Mouse (Mus musculus) heart, embryonic 11.5 days (tissue): ENCODE data around the gene Ccl4. TPM values are rescaled to one million over a fixed set of nuclear protein-coding genes. Genes with fewer than 3 reads are reported as not detected.

Source experiments
- ATAC-seq: fragments of 200-750 bp; cut with Nextera tagmentation; replicated peaks from 2 replicates; pipeline ENCODE4 v1.8.0; 2017; ENCODE audit warnings: moderate library complexity; ENCODE audit not compliant: insufficient number of reproducible peaks, low FRiP score, low TSS enrichment
- H3K27ac ChIP-seq: fragments of 300-500 bp; sonication (generic); 2 replicates; pipeline ENCODE4 v1.5.1; 2014; ENCODE audit warnings: mild to moderate bottlenecking, low read depth, low read length
- H3K27me3 ChIP-seq: fragments of 300-500 bp; sonication (generic); 2 replicates; pipeline ENCODE4 v1.6.1; 2014; ENCODE audit warnings: mild to moderate bottlenecking, low read length, mixed read lengths; ENCODE audit not compliant: control insufficient read depth, insufficient read depth
- H3K36me3 ChIP-seq: fragments of 300-500 bp; sonication (generic); 2 replicates; pipeline ENCODE4 v1.6.1; 2014; ENCODE audit warnings: mild to moderate bottlenecking, low read length, moderate library complexity, mixed read lengths; ENCODE audit not compliant: control insufficient read depth, insufficient read depth
- H3K4me1 ChIP-seq: fragments of 300-500 bp; sonication (generic); 2 replicates; pipeline ENCODE4 v1.6.1; 2014; ENCODE audit warnings: low read length; ENCODE audit not compliant: control insufficient read depth, insufficient read depth
- H3K4me2 ChIP-seq: fragments of 300-500 bp; sonication (generic); 2 replicates; pipeline ENCODE4 v1.6.1; 2014; ENCODE audit warnings: mild to moderate bottlenecking, moderate library complexity
- H3K4me3 ChIP-seq: fragments of 300-500 bp; sonication (generic); 2 replicates; pipeline ENCODE4 v1.5.1; 2014; ENCODE audit warnings: low read depth, low read length
- H3K9ac ChIP-seq: fragments of 300-500 bp; sonication (generic); 2 replicates; pipeline ENCODE4 v1.6.1; 2014; ENCODE audit warnings: mild to moderate bottlenecking, low read depth, low read length, moderate library complexity
- H3K9me3 ChIP-seq: fragments of 300-500 bp; sonication (generic); replicated peaks from 2 replicates; pipeline ENCODE4 v1.6.1; 2016; ENCODE audit warnings: low read length; ENCODE audit not compliant: control insufficient read depth
- WGBS: fragments of 180-500 bp; shearing (Covaris S2); extraction: QIAGEN DNeasy Blood & Tissue Kit; methylation state at CpG from one replicate; pipeline ENCODE4 v1.1.7; 2014; ENCODE audit not compliant: insufficient replicate concordance; 5-methylcytosine and 5-hydroxymethylcytosine counted together
- polyA plus RNA-seq: library from polyadenylated mRNA; unstranded; fragments of >200 nt; fragmentation: Nextera tagmentation; extraction: Ambion mirVana; gene quantifications from 2 replicates; pipeline ENCODE4 v1.2.1, GENCODE M21; 2014

Gene Ccl4
- polyA plus RNA-seq, 1 experiment from 2014 or later, result 0.26 TPM

DNA sequence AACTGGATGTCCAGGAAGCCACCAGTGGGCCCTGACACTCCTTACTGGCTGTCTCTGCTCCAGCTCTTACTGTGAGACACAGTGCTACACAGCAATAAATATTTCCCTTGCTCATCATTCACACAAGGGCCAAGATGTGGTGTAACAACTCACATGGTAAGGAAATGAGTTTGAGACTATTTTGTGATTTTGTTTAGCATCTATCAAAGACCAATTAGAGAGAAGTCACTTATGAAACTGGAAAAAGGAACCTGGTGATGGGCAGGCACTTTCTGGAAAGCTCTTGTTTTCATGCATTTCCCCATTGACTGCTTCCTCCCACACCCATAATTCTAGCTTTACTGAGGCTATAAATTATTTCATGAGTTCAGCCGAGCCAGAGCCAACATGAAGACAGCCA is 41.3 kb downstream of the Ccl4 start, which contains the start of gene Wfdc17:
TSS of gene Wfdc17 (plus strand) at position 287 of the 400 bp plus-strand sequence.
- WGBS, result 43% methylated on average over 1 of the region's 1 CpGs
- Histone ChIP-seq H3K27ac (no peak within 1 kb of the TSS), H3K4me1 (no peaks in the 10 kb centered on the region)

DNA sequence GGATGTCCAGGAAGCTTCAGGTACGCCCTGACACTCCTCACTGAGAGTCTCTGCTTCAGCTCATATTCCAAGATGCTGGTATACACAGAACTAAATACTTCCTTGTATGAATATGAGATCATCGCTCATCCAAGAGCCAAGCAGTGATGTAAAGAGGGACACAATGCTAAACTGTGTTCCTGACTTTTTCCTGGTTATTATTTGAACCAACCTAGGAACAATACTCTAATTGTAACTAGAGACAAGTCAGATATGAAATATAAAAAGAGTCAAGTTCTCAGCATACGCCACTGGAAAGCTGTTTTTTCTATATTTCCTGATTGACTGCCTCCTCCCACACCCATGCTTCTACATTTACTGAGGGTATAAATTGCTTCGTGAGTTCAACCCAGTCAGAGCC is 46.3 kb downstream of the Ccl4 start, which contains the start of gene Wfdc18:
TSS of gene Wfdc18 (plus strand) at position 301 of the 400 bp plus-strand sequence.
- Histone ChIP-seq H3K4me1 (no peaks in the 10 kb centered on the region), H3K9me3 (no peaks in the 10 kb centered on the region), H3K27me3 (no peaks in the 10 kb centered on the region), H3K4me3 (no peak within 1 kb of the TSS), H3K4me2 (no peak within 1 kb of the TSS), H3K9ac (no peak within 1 kb of the TSS), H3K36me3 (no peaks in the 10 kb centered on the region), H3K27ac (no peak within 1 kb of the TSS)
- 71% methylated on average over 4 of the region's 4 CpGs for WGBS
- ATAC-seq, result no peak

More for the DNA sequence above, 41.3 kb downstream of the Ccl4 start, which contains the start of gene Wfdc17:
- no peaks in the 10 kb centered on the region for H3K9me3 ChIP-seq
- H3K4me3 ChIP-seq, result no peak within 1 kb of the TSS
- H3K9ac ChIP-seq, result no peak within 1 kb of the TSS
- H3K27me3 ChIP-seq, result no peaks in the 10 kb centered on the region
- ATAC-seq, result no peak
- no peaks in the 10 kb centered on the region for H3K36me3 ChIP-seq
- H3K4me2 ChIP-seq, result no peak within 1 kb of the TSS

DNA sequence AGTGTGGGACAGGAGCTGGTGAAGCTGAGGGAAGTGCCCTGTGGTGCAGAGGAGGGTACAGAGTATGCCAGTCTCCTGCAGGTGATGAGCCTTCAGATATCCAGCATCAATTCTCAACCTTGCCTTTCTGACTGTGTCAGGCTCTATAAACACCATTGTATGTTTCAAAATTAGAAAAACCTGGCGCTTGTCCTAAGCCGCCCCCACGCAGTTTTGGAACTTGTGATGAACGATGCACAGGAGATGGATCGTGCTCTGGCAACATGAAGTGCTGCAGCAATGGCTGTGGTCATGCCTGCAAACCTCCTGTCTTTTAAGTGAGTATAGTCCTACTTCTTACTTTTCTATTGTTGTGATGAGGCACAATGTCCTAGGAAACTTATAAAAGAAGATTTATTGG is 47.3 kb downstream of the Ccl4 start:
- H3K27ac ChIP-seq, result no peak overlapping the region
- H3K36me3 ChIP-seq, result no peaks in the 10 kb centered on the region
- 85% methylated on average over 5 of the region's 5 CpGs for WGBS
- no peaks in the 10 kb centered on the region for H3K27me3 ChIP-seq
- no peak overlapping the region for H3K4me2 ChIP-seq
- no peaks in the 10 kb centered on the region for H3K9me3 ChIP-seq
- ATAC-seq, result no peak
- H3K9ac ChIP-seq, result no peak overlapping the region
- no peaks in the 10 kb centered on the region for H3K4me1 ChIP-seq
- no peak overlapping the region for H3K4me3 ChIP-seq

GRCm38 (mm10) chr11:83712671-83713070 is 50.3 kb downstream of the Ccl4 start:
- ATAC-seq, result no peak
- 69% methylated on average over 1 of the region's 1 CpGs for WGBS
- H3K27ac ChIP-seq, result no peak overlapping the region
- no peaks in the 10 kb centered on the region for H3K9me3 ChIP-seq
- H3K9ac ChIP-seq, result no peak overlapping the region
- no peak overlapping the region for H3K4me2 ChIP-seq
- no peak overlapping the region for H3K4me3 ChIP-seq
- no peaks in the 10 kb centered on the region for H3K36me3 ChIP-seq
- H3K27me3 ChIP-seq, result no peaks in the 10 kb centered on the region
- H3K4me1 ChIP-seq, result no peaks in the 10 kb centered on the region

GRCm38 (mm10) chr11:83713925-83714324 is 51.5 kb downstream of the Ccl4 start:
- H3K9me3 ChIP-seq, result no peaks in the 10 kb centered on the region
- no peaks in the 10 kb centered on the region for H3K27me3 ChIP-seq
- 80% methylated on average over 2 of the region's 2 CpGs for WGBS
- ATAC-seq, result no peak
- H3K4me2 ChIP-seq, result no peak overlapping the region
- H3K4me1 ChIP-seq, result no peaks in the 10 kb centered on the region
- H3K4me3 ChIP-seq, result no peak overlapping the region
- no peak overlapping the region for H3K9ac ChIP-seq
- H3K27ac ChIP-seq, result no peak overlapping the region
- no peaks in the 10 kb centered on the region for H3K36me3 ChIP-seq

Other genes starting within 250 kb of the Ccl4 start
- gene Gas2l2, start 233.1 kb upstream of the Ccl4 start, polyA plus RNA-seq, result 0.10 and 0.14 TPM in 2 replicates
- gene 1700020L24Rik, start 224.9 kb upstream of the Ccl4 start, polyA plus RNA-seq, result 2.1 and 2.3 TPM in 2 replicates
- gene Mmp28, start 199.5 kb upstream of the Ccl4 start, polyA plus RNA-seq, result 3.3 and 5.6 TPM in 2 replicates
- gene Taf15, start 189.5 kb upstream of the Ccl4 start, polyA plus RNA-seq, result 6.0 and 15.1 TPM in 2 replicates
- gene Heatr9, start 140.4 kb upstream of the Ccl4 start, polyA plus RNA-seq, result not detected in 2 replicates
- gene Ccl5, start 132.1 kb upstream of the Ccl4 start, polyA plus RNA-seq, result 0.35 TPM in 1 of 2 replicates, not detected in the other
- 0.48 and 1.2 TPM in 2 replicates for gene Ccl9, start 83.9 kb upstream of the Ccl4 start, polyA plus RNA-seq
- 0.65 and 0.97 TPM in 2 replicates for gene Ccl6, start 69.5 kb upstream of the Ccl4 start, polyA plus RNA-seq
- not detected in 2 replicates for gene Rpl9-ps1, start 17.0 kb upstream of the Ccl4 start, polyA plus RNA-seq
- 1.4 and 1.5 TPM in 2 replicates for gene Ccl3, start 13.2 kb upstream of the Ccl4 start, polyA plus RNA-seq
- 0.66 TPM in 1 of 2 replicates, not detected in the other for gene Wfdc17, start 41.4 kb downstream of the Ccl4 start, polyA plus RNA-seq
- gene Wfdc18, start 46.4 kb downstream of the Ccl4 start, polyA plus RNA-seq, result 1.6 TPM in 2 replicates
- gene Wfdc21, start 84.4 kb downstream of the Ccl4 start, polyA plus RNA-seq, result not detected in 2 replicates
- gene Heatr6, start 91.1 kb downstream of the Ccl4 start, polyA plus RNA-seq, result 13.5 and 16.1 TPM in 2 replicates
- 0.30 TPM in 1 of 2 replicates, not detected in the other for gene Hnf1b, start 187.5 kb downstream of the Ccl4 start, polyA plus RNA-seq